Mouse (Mus musculus) kidney, postnatal 14 days (tissue): Measurements from ENCODE around the gene Rftn1.

Experiments used
- DNase-seq: peaks from one replicate; pipeline ENCODE4 v3.0.0; 2022; ENCODE audit warnings: mixed read lengths

The Rftn1 gene

GRCm38 (mm10) chr17:50201828-50202445 is 11.5 kb upstream of the Rftn1 start:
- no peak for DNase-seq

- no peak for DNase-seq
Measured at GRCm38 (mm10) chr17:50199075-50199850, 8.8 kb upstream of the Rftn1 start.

DNA sequence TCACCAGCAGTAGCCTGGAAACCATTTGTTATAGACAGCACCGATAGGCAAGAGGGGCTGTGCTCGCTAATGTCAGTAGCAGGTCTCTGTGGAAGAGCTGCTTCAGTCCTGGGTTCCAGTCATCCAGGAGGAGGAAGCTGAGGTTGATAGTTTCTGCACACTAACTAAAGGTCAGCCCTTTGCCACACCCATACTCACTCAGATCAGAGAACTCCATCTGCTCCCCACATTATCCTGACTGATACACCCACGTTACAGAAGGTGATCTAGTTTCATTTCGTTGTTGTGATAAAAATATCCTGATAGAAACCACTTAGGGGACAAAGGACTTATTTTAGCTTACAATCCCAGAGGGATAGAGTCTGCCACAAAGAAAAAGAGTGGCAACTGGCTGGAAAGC is 7.1 kb upstream of the Rftn1 start:
- no peak for DNase-seq

- DNase-seq = no peak
Measured at GRCm38 (mm10) chr17:50196005-50196672, 5.7 kb upstream of the Rftn1 start.

GRCm38 (mm10) chr17:50195399-50195798 is 4.9 kb upstream of the Rftn1 start:
- DNase-seq = no peak

- no peak for DNase-seq
Measured at GRCm38 (mm10) chr17:50194541-50194940, 4.1 kb upstream of the Rftn1 start.

DNA sequence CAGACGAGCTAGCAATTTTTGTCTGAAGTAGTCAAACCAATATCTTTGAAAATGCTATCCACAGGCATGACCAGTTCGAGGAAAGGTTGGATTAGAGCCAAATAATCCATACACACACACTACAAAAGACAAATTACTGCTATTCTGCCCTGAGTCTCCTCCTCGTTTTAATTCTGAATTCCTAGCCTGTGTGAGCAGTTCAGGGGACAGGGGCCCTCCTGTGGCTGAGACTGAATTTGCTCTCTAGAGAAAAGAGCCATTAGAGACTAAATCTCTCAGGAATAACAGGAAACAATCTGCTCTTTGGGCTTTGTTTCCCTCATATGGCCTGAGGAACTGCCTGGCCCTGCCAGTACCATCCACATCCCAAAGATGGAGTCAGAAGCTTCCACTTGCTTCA is 3.2 kb upstream of the Rftn1 start:
- peak; percentile 55 for DNase-seq

- DNase-seq = no peak
Measured at GRCm38 (mm10) chr17:50192376-50192940, 2.0 kb upstream of the Rftn1 start.

- no peak for DNase-seq
Measured at GRCm38 (mm10) chr17:50191318-50191957, 964 bp upstream of the Rftn1 start.

DNA sequence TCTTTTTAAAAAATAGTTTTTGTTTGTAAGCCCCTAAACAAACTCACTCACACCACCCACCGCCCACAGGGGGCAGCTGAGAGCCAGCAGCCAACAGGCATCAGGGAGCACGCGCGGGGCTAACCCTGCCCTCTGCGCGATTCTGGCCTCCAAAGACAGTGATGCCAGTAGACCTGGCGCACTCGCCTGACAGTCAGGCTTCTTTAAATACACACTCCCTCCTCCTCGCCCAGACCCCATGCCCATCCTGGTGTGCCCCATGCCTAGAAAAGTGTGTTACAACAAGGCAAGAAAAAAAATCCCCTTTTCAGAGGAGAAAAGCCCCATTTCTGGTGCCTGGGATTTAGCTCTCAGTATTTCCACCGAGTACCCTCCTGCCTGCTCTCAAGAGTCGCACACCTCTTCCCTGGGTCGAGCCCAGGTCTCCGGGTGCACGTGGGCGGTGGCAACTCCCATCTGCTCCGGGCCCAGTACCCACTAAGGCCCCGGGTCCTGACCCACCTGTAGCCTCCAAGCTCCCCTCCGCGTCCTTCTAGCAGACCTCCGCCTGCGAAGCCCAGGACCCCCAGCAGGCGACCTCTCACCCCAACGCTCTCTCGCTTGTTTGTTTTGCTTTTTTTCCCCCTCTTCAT is 977 bp downstream of the Rftn1 start:
- DNase-seq = peak; percentile 73

- DNase-seq = no peak
Measured at GRCm38 (mm10) chr17:50188662-50189345, 1.7 kb downstream of the Rftn1 start.

DNA sequence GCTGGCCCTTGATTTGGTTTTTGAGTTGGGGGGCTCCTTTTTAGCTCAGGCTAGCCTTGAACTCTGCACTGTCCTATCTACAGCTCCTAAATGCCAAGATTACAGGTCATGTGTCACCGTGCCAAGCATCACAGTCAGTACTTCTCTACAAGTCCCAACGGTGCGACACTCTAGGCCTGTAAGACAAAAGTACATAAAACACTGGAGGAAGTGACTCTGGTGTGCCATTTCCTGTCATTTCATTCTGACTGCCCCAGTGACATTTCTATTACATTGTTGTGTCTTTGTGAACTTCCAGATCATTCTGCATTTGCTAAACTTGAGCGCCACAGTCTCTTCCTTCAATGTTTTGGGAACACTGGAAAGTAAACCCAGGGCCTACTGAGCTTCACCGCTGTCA is 4.9 kb downstream of the Rftn1 start:
- DNase-seq = peak; percentile 10

DNA sequence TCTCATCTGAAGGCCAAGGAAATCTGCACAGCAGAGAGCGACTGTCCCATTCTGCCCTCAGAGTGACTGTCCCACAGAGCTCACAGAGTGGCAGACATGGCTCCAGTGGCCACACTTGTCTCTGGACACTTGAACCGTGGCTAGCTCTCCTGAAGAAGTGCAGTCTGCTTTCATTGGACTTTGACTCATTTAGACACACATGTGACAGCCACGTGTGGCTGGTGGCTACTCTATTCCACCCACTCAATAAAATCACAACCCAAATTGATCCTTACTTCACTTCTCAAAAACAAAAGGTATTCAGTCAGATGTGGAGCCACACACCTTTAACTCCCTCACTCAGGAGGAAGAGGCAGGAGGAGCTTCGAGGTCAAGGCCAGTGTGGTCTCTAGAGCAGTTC is 5.4 kb downstream of the Rftn1 start:
- DNase-seq = no peak

- DNase-seq = no peak
Measured at GRCm38 (mm10) chr17:50184217-50185038, 6.0 kb downstream of the Rftn1 start.

GRCm38 (mm10) chr17:50183300-50183699 is 7.2 kb downstream of the Rftn1 start:
- no peak for DNase-seq

DNA sequence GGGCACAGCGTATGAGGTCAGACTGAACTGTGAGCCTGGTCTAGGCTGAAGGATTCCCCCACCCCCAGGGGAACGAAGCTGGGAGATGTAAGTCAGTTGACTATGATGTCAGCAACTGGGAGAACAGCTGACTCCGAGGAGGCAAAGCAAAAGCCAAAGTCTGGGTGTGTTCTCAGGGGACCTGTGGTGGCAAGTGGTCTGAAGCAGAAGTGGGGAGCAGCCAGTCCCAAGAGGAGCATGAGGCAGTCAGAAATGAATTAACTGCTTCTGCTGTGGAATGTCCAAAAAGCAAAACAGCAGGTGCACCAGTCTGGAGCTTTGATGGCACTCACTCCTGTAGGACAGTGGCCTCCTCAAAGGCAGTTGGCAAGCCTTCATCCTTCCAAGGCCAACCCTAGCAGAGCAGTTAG is 7.9 kb downstream of the Rftn1 start:
- no peak for DNase-seq

GRCm38 (mm10) chr17:50180899-50181570 is 9.4 kb downstream of the Rftn1 start:
- DNase-seq = no peak

GRCm38 (mm10) chr17:50173776-50174175 is 16.7 kb downstream of the Rftn1 start:
- no peak for DNase-seq

- DNase-seq = no peak
Measured at GRCm38 (mm10) chr17:50173368-50173767, 17.1 kb downstream of the Rftn1 start.

- no peak for DNase-seq
Measured at GRCm38 (mm10) chr17:50172795-50173194, 17.7 kb downstream of the Rftn1 start.
